Mouse (Mus musculus) kidney, adult 2 months (tissue): ENCODE data around the gene Apom. TPM values are rescaled to one million over a fixed set of nuclear protein-coding genes. Genes with fewer than 3 reads are reported as not detected.
"Not testable (repeated sequence)": the region's sequence is repeated elsewhere in the genome, so short reads cannot be mapped to it uniquely, and the experiment has no call there.

Experiments used
- DNase-seq: peaks from one replicate; pipeline ENCODE4 v3.0.0; 2021
- H3K27ac ChIP-seq: fragments of 200-500 bp; 2 replicates; pipeline ENCODE4 v1.5.1; 2012; ENCODE audit warnings: low read depth, low read length, control low read depth, inconsistent platforms; ENCODE audit not compliant: insufficient read depth
- H3K27me3 ChIP-seq: fragments of 200-500 bp; replicated peaks from 2 replicates; pipeline ENCODE4 v1.6.1; 2012; ENCODE audit warnings: mild to moderate bottlenecking, moderate library complexity, low read length, inconsistent platforms; ENCODE audit not compliant: control insufficient read depth, insufficient read depth
- H3K36me3 ChIP-seq: fragments of 200-500 bp; 2 replicates; pipeline ENCODE4 v1.6.1; 2012; ENCODE audit warnings: mild to moderate bottlenecking, moderate library complexity, low read length, inconsistent platforms; ENCODE audit not compliant: control insufficient read depth, insufficient read depth
- H3K4me1 ChIP-seq: fragments of 200-500 bp; 2 replicates; pipeline ENCODE4 v1.6.1; 2011; ENCODE audit warnings: low read length; ENCODE audit not compliant: control insufficient read depth, insufficient read depth
- H3K4me3 ChIP-seq: fragments of 200-500 bp; 2 replicates; pipeline ENCODE4 v1.5.1; 2011; ENCODE audit warnings: mild to moderate bottlenecking, low read depth, low read length, control low read depth; ENCODE audit not compliant: insufficient read depth
- CTCF ChIP-seq: fragments of 200-500 bp; conservative IDR thresholded peaks from 2 replicates; pipeline ENCODE4 v1.5.1; 2011; ENCODE audit warnings: low read depth, mild to moderate bottlenecking, control low read depth, low read length, moderate library complexity, mixed read lengths; ENCODE audit not compliant: insufficient read depth, insufficient read length
- POLR2A ChIP-seq: fragments of 200-500 bp; IDR thresholded peaks from one replicate; pipeline ENCODE4 v1.6.1; 2011; ENCODE audit warnings: low read depth, low read length, control low read depth
- WGBS: fragments of 180-500 bp; shearing (Covaris S2); methylation state at CpG from one replicate; pipeline ENCODE4 v1.1.7; 2018; 5-methylcytosine and 5-hydroxymethylcytosine counted together
- polyA plus RNA-seq: library from polyadenylated mRNA; depleted of rRNA; stranded (reverse); fragments of >200 nt; gene quantifications from 2 replicates; pipeline ENCODE4 v1.2.3, GENCODE M21; 2012

Gene Apom
- polyA plus RNA-seq, 1 experiment, result 157 TPM

GRCm38 (mm10) chr17:35127017-35127416 is 4.8 kb downstream of the Apom start:
- peak overlapping the region; percentile 96 for H3K4me3 ChIP-seq
- H3K4me1 ChIP-seq, result peaks cover 23% of the 10 kb centered on the region; the same call in 1 of the 2 replicates
- WGBS, result 52% methylated on average over 13 of the region's 13 CpGs
- DNase-seq, result no peak
- H3K27ac ChIP-seq, result peak overlapping the region; percentile 87; the same call in 1 of the 2 replicates
- no peak for TF ChIP-seq CTCF
- TF ChIP-seq POLR2A, result no peak
- H3K36me3 ChIP-seq, result no peaks in the 10 kb centered on the region; the same call in 1 of the 2 replicates
- H3K27me3 ChIP-seq, result no peaks in the 10 kb centered on the region

GRCm38 (mm10) chr17:35126206-35126611 is 5.6 kb downstream of the Apom start, which contains the start of gene D17H6S53E:
Gene D17H6S53E (plus strand): TSS chr17:35126373.
- Histone ChIP-seq H3K4me3 (peak within 1 kb of the TSS; percentile 96), H3K36me3 (no peaks in the 10 kb centered on the region; the same call in 1 of the 2 replicates), H3K27ac (peak within 1 kb of the TSS; percentile 87), H3K4me1 (peaks cover 23% of the 10 kb centered on the region; the same call in 1 of the 2 replicates), H3K27me3 (no peaks in the 10 kb centered on the region)
- WGBS, result under 1% methylated on average over 36 of the region's 36 CpGs
- peak; percentile 82 for DNase-seq
- no peak for TF ChIP-seq CTCF
- TF ChIP-seq POLR2A, result peak; percentile 48

GRCm38 (mm10) chr17:35125578-35125977 is 6.3 kb downstream of the Apom start:
- TF ChIP-seq CTCF (no peak), POLR2A (no peak)
- H3K27ac ChIP-seq, result peak overlapping the region; percentile 61; the same call in 1 of the 2 replicates
- 23% methylated on average over 6 of the region's 6 CpGs for WGBS
- H3K4me3 ChIP-seq, result peak overlapping the region; percentile 96
- peak; percentile 30 for DNase-seq
- no peaks in the 10 kb centered on the region for H3K27me3 ChIP-seq
- peaks cover 23% of the 10 kb centered on the region; the same call in 1 of the 2 replicates for H3K4me1 ChIP-seq
- H3K36me3 ChIP-seq, result no peaks in the 10 kb centered on the region; the same call in 1 of the 2 replicates

GRCm38 (mm10) chr17:35125081-35125480 is 6.8 kb downstream of the Apom start:
- Histone ChIP-seq H3K27ac (peak overlapping the region; percentile 61; the same call in 1 of the 2 replicates), H3K36me3 (no peaks in the 10 kb centered on the region; the same call in 1 of the 2 replicates), H3K4me3 (no peak overlapping the region), H3K4me1 (peaks cover 25% of the 10 kb centered on the region; the same call in 1 of the 2 replicates), H3K27me3 (no peaks in the 10 kb centered on the region)
- DNase-seq, result no peak
- TF ChIP-seq CTCF (no peak), POLR2A (no peak)
- WGBS, result 96% methylated on average over 1 of the region's 1 CpGs

GRCm38 (mm10) chr17:35124261-35124896 is 7.5 kb downstream of the Apom start:
- DNase-seq, result peak; percentile 62
- H3K27ac ChIP-seq, result peak overlapping the region; percentile 21; the same call in 1 of the 2 replicates
- H3K27me3 ChIP-seq, H3K36me3 ChIP-seq, H3K4me3 ChIP-seq: not testable (repeated sequence)
- WGBS, result 80% methylated on average over 12 of the region's 12 CpGs
- H3K4me1 ChIP-seq, result peaks cover 26% of the 10 kb centered on the region; the same call in 1 of the 2 replicates

- not testable (repeated sequence) for H3K36me3 ChIP-seq, H3K4me3 ChIP-seq, H3K27me3 ChIP-seq, DNase-seq, H3K27ac ChIP-seq
- WGBS, result 93% methylated on average over 9 of the region's 9 CpGs
- H3K4me1 ChIP-seq, result peaks cover 26% of the 10 kb centered on the region; the same call in 1 of the 2 replicates
These were observed 8.6 kb downstream of the Apom start for GRCm38 (mm10) chr17:35123287-35123686.

- whole genome bisulfite sequencing, result under 1% methylated on average over 19 of the region's 19 CpGs
- TF ChIP-seq POLR2A (no peak), CTCF (peak; percentile 15; the same call in 1 of the 2 replicates)
- DNase-seq, result peak; percentile 67
- H3K4me1 ChIP-seq, result peaks cover 18% of the 10 kb centered on the region; the same call in 1 of the 2 replicates
- H3K36me3 ChIP-seq, result peaks cover 3% of the 10 kb centered on the region; the same call in 1 of the 2 replicates
- no peaks in the 10 kb centered on the region for H3K27me3 ChIP-seq
- peak within 1 kb of the TSS; percentile 84 for H3K4me3 ChIP-seq
- H3K27ac ChIP-seq, result peak within 1 kb of the TSS; percentile 70
These were observed 10.0 kb downstream of the Apom start, which contains the start of gene Csnk2b for GRCm38 (mm10) chr17:35121871-35122303. Gene Csnk2b (minus strand): TSS chr17:35122053.
